Mouse (Mus musculus) c-Kit-positive CD71-positive TER-119-negative erythroid progenitor cells, embryonic 14.5 days (primary cell): ENCODE data around the gene Txlnb.
A peak's percentile ranks its signal among the peaks of the same experiment; 100 is the strongest.
"Not testable (repeated sequence)": the region's sequence is repeated elsewhere in the genome, so short reads cannot be mapped to it uniquely, and the experiment has no call there.

Source experiments
- DNase-seq: peaks from one replicate; pipeline ENCODE4 v3.0.0-alpha.2; 2013; ENCODE audit warnings: low read depth

Txlnb gene

DNA sequence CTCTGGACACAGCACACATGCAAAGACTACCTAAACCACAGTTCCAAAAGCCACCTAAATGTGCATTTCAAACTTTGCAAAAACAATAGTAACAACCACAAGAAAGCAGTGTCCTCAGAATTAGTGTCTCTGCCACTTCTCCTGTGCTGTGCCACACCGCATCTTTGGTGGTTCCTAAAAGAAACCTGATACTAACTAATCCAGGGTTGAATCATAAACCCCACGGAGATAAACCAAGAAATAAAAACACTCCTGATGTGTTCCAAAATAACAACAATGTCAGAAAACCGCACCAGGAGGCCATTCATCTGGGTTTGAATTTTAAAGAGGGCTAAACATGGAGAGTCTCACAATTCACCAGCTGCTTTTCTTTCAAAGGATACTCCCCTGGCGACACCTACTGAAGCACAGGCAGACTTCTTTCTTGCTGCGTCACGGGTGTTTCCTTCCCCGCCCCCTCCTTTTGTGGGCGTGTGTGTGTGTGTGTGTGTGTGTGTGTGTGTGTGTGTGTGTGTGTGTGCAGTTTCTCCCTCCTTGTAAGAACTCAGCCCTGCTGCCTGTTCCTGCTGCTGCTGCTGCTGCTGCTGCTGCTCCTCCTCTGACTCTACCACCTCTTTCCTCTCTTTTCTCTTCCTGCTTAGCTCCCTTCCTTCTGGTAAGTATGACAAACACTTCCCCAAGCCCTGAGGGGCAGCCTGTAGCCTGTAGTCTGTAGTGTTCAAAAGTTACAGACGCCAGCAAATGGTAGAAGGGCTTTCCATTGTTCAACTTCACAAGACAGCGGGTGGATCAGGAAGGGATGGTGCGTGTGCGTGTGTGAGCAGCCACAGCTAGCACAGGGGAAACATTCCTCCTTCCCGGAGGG is at the start of gene Txlnb:
TSS of gene Txlnb (plus strand) at position 460 of the 865 bp plus-strand sequence.
- DNase-seq, result peak; percentile 8

DNA sequence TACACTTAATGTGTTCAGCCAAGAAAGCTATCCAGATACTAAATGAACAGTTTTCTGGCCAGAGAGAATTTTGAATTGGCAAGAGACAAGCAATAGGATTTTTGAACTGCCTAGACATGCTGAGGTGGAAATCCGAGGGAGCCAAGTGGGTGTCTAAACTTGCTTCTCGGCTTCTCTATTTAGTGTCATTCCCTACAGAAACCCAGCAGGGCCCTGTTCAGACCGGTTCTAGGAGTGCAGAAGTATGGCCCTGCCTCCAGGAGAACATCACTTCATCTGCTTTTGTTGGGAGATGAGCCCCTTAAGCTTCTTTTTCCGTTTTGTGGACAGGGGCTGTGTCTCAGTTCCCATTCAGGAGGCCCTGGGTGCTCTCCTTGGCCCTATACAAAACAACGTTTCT is 43.5 kb upstream of the Txlnb start:
- DNase-seq, result no peak

DNA sequence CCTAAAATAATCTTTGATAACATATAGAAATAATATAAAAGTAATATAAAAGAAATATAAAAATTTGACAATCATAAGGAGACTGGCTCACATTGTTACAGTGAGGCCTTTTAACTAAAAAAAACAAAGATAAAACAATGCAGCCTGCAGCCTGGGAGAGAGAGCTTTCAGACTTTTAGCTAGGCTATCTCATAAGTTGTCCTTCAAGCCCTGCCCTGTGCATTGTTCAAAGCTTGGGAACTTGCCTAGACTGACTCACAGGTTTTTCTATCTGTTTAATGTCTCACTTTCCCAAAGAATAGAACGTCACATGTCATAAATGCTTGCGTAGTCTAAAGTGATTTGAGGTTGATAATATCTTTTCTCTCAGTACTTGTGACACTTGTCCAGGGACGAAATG is 36.3 kb upstream of the Txlnb start:
- no peak for DNase-seq

DNA sequence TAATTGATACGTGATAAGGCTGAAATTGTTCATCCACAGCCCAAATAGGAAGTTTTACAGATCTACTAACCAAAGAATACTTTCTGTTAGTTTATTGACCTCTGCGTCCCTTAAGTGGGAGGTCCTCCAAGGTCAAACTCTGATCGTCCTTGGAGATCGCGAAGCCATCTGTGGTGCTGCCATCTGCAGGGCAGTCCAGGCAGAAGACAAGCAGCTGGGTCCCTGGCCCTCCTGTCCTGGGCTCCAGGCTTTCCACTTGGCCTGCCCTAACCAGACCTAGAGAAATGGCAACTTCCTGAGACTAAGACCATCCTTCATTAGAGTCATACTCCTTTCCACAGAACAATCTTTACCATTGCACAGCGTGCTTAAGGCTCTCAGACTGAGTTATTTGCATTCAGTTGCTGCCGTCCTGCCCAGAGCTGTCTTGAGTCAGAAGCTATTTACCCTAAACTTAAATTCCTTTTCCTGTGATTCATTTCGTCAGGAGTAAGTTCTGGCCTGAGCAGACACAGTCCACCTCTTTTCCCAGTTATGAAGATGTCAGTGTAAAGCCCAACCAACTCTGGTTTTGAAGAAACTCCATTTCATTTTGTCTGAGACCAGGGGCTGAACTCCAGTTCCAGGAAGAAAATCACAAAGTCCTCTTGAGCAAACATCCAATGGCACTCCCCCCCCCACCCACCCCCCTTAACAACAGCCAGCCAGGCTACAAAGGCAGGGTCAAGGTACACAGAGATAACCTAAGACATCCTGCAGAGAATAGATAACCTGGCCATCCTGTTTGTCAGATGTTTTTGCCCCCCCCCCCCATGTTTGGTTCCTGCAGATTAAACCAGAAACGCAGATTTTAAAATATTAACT is 35.0 kb upstream of the Txlnb start:
- no peak for DNase-seq

DNA sequence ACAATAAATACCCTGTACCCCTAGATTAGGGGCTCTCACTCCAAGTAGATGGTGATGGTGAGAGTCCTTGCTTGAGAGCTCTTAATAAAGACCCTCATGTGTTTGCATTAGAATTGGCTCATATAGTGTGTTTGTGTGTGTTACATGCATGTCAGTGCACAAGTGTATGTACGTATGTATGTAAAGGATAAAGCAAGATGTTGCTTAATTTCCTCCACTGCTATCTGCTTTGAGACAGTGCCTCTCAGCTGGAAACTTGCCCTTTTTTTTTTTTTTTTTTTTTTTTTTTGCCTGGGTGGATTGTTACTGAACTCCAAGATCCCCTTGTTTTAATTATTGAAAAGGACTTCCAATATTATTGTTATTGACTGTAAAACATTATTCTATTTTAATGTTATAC is 34.4 kb upstream of the Txlnb start:
- DNase-seq, result no peak

DNA sequence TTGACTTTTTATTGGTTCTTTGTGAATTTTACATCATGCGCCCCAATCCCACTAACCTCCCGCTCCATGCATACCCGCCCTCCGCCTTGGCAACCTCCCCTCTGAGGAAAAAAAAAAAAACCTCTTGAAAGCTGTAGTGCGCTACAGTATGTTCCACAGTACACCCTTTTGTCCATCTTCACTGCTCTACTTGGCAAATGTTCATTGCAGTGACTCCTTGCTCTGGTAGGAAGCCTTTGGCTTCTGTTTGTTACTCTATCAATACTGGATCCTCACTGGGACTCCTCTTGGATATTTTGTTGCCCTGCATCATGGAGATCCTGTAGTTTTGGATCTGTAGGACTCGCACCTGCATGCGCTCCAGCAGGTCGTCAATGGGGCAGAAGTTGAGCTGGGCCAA is 33.1 kb upstream of the Txlnb start:
- no peak for DNase-seq

DNA sequence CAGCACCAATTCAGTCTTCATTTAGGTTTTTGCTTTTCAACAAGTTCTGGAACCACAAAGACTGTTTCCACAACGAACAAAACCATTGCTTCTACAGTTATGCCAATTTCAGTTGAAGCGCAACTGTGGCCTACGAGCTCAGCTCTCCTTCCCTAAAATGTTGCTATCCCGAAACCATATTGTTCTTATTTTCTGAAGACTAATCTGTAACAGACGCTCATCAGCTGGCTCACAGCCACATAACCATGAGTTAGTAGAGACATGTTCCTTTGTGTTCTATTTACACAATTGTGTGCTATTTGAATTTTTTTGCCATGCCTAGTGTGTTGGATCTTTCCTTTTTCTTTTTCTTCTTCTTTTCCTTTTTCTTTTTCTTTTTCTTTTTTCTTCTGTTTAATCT is 26.2 kb upstream of the Txlnb start:
- no peak for DNase-seq

DNA sequence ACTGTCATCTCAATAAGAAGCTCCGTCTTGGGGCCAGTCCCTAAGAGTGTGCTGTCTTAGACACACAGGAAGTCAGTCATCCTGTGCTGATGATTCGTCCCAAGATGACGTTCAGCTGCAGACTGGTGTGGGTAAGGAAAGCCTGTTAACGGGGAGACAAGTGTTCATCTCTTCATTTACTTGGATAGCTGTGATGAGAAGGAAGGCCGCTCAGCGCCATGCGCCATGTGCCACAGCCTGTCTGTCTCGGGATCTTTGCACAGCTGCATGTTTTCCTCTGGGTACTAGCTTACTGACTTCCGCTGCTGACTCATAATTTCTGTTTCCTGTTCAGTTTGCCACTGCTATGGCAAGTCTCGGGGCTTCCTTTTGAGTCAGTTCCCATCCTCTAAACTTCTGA is 23.7 kb upstream of the Txlnb start:
- no peak for DNase-seq

DNA sequence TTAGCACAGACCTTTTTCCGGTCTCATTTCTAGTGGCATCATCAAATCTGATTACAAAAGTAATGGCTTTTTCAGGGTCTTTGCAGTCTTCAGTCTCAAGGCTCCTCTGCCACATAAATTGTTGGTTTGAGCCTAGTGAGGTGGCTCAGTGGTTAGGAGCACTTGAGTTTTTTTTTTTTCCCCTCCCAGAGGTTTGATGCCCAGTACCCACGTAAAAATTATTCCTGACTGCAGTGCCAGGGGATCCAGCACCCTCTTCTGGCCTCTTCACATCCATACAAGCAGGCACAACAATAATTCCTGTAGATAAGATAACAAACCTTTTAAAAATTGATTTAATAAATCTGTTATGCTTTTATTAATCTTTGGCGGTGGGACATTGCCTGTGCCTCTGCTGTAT is 21.7 kb upstream of the Txlnb start:
- no peak for DNase-seq

DNA sequence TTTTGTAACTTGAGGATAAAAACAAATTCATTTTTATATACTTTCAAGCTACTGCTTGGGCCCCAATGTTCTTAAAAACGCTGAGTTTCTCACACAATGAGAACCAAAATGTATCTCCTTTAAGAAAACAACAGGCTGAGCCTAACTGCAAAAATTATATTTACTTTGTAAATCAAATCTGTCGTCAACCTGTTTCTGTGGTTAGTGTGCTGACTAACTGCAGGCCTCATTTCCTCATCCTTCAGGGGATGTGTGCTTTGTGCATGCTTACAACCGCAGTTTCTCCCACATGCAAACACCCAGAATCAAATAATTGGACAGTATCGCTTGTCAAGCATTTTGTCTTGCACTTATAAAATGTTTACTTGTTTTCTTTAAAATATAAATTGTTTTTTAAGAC is 20.9 kb upstream of the Txlnb start:
- DNase-seq, result no peak

DNA sequence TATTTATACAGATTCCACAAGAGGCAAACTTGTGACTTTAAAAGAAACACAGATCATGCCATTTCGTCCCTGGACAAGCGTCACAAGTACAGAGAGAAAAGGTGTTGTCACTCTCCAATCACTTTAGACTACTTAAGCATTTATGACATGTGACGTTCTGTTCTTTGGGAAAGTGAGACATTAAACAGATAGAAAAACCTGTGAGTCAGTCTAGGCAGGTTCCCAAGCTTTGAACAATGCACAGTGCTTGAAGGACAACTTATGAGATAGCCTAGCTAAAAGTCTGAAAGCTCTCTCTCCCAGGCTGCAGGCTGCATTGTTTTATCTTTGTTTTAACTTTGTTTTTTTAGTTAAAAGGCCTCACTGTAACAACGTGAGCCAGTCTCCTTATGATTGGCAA is 19.3 kb upstream of the Txlnb start:
- DNase-seq, result not testable (repeated sequence)

DNA sequence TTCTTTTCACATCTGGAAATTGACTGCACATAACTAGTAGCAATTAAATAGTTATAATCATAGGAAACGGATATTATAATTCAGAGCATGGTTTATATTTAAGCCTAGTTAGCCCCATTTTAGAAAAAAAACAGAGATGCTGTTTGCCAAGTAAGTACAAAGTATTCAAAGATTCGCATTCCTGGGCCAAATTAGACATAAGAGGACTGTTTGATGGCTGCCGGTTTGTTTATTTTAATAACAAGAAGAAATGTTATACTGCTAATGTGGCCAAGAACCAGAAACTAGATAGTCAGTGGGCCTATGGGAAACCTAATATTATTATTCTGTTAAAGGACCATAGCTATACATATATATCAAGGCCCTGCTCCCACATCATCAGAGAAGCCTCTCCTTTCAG is 9.3 kb upstream of the Txlnb start:
- DNase-seq, result no peak

DNA sequence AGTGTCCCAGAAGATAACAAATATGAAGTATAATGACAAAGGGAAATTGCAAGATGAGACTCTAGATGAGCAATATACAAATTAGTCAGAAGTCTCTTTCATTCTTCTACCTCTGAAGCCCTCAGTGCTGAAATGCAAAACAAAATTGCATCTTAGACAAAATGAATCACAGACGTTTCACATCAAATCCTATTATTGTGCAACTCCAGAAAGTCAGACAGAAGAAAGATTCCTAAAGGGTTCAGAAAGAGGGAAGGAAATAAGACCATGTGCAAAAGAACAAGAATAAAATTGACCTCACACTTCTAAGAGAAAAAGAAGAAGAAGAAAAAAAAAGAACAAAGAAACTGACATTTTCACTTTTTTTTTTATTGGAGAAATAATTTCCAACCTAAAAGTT is 8.1 kb upstream of the Txlnb start:
- no peak for DNase-seq

DNA sequence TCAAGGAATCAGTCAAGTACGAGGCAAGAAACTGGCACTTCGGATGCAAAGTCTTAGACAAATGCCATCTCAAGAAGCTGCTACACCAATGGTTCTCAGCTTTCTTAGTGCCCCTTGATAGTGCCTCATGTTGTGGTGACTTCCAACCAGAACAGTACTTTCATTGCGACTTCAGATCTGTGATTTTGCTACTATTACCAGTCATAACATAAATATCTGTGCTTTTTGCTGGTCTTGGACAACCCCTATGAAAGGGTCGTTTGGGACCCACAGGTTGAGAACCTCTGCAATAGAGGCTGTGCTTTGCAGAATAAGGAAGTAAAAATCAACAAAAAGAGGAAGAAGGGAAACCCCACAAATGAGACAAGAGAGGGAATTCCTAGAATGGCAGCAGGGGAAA is 7.7 kb upstream of the Txlnb start:
- DNase-seq, result no peak

DNA sequence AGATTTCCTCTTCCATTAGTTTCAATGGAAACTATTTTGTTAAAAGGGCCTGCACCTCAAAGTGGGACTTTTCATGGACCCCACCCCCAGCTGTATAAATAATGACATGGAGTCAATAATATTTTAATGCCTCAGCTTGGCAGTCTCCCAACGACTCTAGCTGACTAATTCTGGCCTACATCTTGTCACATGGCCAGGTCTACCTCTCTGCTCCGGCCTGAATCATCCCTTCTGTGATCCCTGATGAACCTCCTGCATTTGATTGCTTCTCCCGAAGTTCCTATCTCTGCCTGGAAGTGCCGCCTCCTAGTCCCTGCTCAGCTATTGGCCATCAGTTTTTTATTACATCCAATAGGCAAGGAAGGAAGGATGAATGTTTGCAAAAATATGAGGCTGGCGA is 2.1 kb upstream of the Txlnb start:
- DNase-seq, result no peak

DNA sequence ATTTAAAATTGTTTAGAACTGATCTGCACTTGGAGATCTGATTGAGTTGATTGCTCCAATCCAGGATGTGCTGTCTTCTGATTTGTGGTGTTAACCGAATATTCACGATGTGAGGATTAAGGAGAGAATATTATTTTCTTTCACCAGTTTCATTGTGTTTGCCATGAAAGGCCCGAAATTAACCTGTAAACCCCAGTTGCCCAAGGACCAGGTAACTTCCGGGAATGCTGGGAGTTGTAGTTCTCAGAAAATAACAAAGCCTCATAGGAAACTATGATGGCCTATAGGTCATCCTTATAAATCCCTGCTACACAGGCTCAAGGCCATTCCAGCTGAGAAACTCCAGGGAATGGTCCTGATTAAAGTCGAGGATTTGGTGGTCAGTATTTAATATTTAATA is 1.6 kb upstream of the Txlnb start:
- DNase-seq, result no peak

DNA sequence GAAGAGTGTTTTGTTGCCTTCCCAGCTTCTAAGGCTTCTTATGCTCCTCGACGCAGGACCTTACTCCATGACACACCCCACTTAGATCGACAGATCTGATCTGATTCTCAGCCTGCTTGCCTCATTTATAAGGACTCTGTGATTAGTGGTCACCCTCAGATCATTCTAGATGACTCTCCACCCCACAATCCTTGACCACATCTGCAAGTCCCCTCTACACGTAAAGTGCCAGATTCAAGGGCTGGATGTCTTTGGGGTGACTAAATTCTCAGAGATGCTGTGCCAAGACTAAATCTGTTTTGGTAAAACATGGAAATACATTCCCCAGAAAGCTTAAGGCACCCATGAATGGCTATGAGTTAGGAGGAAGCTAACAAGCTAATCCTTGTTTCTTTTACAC is 799 bp upstream of the Txlnb start:
- no peak for DNase-seq

DNA sequence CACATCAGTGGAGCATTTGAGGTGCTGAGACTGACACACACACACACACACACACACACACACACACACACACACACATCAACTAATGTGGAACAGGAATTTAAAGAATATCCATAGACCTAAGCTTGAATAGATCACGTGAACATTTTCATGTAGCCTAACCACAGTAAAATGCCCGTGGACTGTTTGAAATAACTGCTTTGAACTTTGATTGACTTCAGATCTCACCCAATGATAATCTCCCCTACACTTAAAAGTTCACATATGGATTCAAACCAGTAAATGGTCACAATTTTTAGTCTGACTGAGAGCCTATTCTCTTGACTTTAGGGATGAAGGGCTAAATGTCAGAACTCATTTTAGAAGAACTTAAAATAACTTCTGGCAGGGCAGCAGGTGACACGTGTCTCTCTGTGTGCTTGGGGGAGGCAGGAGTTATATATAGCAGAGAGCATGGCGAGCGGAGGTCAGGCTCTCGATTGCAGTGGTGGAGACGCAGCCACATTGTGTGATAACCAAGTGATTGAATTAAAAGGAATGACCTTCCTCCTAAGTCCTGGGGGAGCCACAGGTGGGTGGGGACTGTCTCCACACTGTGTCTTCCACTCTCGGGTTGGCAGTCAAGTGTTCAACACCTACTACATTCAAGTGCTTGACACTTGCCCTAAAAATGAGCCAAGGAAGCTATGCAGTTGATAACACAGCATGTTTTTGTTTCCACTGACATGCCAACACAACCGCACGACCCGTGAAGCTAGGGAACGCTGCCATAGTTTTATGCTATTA is 1.0 kb downstream of the Txlnb start:
- no peak for DNase-seq

DNA sequence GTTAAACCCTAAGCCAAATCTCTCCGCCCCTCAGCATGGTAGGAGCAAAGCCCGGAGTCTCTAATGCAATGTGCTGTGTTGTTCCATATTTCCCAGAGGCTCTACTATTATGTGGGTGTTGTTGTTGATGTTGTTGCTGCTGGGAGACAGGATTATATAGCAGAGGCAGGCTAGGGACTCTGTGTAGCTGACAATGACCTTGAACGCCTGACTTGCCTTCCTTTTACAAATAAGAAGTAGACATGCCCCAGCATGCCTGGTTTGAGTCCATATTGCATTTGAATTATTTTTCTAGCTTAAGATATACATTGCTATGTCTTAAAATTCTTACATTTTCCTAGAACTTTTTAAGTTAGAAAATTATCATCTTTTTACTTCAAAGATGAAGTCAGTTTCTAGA is 1.7 kb downstream of the Txlnb start:
- no peak for DNase-seq

DNA sequence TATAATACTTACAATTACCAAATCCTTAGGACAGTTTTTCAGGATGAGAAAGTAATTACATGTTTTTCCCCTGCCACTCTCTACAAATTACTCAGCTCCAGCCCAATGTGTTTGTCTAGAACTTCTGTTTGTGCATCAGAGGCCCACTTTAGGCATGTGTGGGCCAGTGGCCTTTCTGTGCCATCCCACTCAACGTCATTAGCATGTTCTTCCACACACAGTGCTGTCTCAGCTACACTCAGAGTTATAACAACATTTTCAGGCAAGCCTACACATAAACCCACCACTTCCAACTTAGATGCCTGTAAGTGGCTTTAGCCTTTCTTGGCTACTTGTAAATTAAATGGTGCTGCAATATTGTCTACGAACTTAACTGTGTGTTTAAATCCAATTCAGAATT is 5.8 kb downstream of the Txlnb start:
- DNase-seq, result no peak

DNA sequence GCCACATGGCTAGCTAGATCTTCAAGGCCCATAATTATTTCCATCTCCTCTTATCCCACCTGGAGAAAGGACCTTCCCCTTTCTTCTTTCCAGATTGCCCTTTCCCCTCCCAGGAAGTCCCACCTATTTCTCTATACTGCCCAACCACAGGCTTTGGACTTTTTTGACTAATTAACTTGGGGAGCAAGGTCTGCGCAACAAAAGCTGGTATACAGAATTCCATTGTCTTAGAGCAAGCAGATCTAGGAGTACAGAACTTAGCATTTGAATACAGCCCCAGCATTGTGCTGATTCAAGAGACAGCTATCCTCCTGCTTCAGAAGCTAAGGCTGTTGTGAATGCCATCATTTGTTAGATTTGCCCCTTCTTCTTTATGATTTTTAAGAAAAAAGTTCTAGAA is 12.5 kb downstream of the Txlnb start:
- no peak for DNase-seq

DNA sequence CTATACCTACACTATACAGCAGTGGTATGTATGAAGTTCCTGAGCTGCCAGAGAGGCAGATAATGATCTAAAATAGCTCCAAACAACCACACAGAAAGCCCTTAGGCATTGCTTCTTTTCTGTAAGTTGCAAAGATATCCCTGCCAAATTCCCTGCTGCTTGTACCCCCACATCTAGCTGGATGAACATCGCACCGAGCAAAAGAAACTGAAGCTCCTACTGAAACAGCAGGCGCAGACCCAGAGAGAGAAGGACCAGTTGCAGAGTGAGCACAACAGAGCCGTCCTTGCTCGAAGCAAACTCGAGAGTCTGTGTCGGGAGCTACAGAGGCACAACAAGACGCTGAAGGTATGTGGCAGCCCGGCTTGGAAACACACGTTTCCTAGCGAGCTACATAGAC is 19.0 kb downstream of the Txlnb start:
- DNase-seq, result no peak

DNA sequence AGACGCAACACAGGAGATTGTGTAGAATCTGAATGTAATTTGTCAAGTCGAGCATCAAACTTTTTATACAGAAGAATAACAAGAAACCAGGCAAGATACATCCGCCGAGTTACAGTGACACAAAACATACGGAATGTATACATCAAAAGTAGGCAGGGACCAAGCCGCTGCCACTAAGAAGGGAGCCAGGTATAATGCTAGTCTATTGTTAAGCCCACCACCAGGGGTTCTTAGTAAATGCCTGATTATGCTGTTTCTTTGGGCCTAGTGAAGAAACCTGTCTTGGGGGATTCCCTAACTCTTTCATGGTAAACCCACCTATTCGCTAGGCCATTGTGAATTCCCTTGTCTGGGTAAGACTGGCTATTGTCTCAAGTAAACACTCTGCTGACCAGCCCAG is 24.4 kb downstream of the Txlnb start:
- not testable (repeated sequence) for DNase-seq
